Mouse (Mus musculus): ENCODE data around the gene Nr4a3. TPM values are rescaled to one million over a fixed set of nuclear protein-coding genes. Genes with fewer than 3 reads are reported as not detected.
A peak's percentile ranks its signal among the peaks of the same experiment; 100 is the strongest.

Nr4a3 gene
- total RNA-seq, 2 experiments from 2014 or later: 106 to 107 TPM

DNA sequence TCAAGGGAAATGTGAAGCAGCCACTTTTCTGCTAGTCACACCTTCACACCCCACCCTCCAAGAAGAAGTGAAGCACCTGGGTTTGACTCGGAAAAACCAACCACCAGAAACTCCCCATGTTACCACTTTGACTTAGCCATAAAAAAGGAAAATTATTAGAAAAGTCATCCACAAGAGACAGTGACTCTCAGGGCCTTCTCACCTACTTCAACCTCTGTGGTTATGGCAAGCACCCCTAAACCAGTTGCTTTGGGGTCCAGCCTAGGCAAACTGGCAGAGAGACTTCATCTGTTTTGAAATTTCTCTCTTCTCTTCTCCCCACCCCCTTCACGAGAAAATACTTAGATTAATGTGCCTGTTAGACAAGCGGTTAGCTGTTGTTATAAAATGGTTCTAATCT lies 5.1 kb downstream of the Nr4a3 start:
- DNase-seq (ENCODE audit: low spot score in 2 of 2): no peak

DNA sequence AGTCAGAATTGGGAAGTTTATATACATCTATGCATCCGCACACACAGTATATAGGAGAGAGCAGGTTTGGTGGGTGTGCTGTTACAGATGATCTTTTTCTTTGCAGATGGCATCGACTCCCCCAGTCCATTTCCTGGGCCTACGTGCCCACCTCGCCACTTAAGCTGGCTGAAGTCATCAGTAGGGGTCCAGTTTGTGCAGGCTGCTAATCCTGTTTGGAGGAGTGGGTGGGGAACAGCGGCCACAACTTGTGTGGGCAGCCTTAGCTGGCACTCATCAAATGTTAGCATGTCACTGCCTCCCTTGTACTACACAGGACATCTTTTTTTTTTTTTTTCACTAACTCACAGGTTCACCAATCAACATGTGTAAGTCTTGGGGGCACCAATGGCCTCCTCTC lies 5.5 kb downstream of the Nr4a3 start:
- no peak for DNase-seq (ENCODE audit: low spot score in 2 of 2)

DNA sequence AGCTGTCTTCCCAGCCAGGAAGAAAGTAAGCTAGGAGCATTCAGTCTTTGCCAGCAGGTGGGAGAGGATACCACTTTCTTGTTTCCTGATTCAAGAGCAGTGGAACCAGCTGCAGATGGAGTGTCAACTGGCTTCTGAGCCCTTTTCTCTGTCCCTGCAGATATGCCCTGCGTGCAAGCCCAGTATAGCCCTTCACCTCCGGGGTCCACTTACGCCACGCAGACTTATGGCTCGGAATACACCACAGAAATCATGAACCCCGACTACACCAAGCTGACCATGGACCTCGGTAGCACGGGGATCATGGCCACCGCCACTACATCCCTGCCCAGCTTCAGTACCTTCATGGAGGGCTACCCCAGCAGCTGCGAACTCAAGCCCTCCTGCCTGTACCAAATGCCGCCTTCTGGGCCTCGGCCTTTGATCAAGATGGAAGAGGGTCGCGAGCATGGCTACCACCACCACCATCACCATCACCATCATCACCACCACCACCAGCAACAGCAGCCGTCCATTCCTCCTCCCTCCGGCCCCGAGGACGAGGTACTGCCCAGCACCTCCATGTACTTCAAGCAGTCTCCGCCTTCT lies 6.2 kb downstream of the Nr4a3 start:
- no peak for DNase-seq (ENCODE audit: low spot score in 2 of 2)

DNA sequence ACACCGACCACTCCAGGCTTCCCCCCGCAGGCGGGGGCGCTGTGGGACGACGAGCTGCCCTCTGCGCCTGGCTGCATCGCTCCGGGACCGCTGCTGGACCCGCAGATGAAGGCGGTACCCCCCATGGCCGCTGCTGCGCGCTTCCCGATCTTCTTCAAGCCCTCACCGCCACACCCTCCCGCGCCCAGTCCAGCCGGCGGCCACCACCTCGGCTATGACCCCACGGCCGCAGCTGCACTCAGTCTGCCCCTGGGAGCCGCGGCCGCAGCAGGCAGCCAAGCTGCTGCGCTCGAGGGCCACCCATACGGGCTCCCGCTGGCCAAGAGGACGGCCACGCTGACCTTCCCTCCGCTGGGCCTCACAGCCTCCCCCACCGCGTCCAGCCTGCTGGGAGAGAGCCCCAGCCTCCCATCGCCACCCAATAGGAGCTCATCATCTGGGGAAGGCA lies 6.7 kb downstream of the Nr4a3 start:
- DNase-seq (ENCODE audit: low spot score in 2 of 2): no peak

DNA sequence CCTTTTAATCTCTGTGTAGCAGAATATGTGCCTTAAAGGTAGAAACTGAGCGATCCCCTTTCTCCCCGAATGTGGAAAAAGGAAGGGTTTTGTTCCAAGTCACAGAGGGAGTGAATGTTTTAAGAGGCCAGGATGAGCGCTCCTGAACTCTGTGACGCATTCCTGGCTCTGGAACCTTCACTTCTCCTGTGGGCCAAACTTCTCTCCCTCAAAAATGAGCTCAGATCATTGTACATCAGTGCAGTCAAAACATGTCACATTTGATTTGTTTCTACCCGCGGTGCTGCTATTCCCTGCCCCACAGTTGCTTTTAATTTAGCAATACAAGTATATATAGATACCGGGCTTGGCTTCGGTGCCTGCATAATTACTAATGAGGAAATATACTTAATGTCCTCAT lies 16.8 kb downstream of the Nr4a3 start:
- no peak for DNase-seq (ENCODE audit: low spot score in 2 of 2)

DNA sequence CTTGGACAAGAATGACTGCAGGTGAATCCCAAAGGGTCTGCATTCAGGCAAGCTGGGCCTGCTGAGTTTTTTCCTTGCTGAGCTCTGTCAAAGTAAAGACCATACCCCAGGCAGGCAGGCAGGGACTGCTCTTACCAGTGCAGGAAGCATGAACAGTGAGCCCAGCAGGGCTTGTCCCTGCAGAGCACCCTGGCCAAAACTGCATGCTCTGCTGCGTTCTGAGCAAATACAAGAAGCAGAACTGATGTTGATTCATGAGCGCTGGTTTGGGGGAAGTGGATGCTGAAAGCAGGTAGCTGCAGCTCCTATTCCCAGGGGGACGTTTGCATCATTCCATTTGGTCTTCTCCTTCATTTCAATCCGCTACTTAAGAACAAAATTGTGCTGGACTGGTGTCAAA lies 19.4 kb downstream of the Nr4a3 start:
- DNase-seq (ENCODE audit: low spot score in 2 of 2): no peak

DNA sequence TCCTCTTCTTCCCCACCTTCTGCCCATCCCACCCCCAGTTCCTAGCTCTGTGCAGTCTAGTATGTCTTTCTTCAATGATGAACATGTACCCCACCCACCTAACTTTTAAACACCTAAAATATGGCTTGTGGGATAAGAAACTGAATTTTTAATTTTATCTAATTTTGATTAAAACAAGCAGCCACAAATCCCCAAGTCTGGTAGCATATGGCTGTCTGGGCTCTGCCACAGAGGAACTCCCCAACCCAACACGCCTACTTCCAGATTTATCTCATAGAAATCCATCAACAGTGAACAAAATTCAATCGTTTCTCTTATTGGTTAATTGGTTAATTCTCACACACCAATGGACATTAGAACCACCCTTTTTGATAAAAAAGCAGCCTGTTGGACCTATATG lies 21.7 kb downstream of the Nr4a3 start:
- no peak for DNase-seq (ENCODE audit: low spot score in 2 of 2)

DNA sequence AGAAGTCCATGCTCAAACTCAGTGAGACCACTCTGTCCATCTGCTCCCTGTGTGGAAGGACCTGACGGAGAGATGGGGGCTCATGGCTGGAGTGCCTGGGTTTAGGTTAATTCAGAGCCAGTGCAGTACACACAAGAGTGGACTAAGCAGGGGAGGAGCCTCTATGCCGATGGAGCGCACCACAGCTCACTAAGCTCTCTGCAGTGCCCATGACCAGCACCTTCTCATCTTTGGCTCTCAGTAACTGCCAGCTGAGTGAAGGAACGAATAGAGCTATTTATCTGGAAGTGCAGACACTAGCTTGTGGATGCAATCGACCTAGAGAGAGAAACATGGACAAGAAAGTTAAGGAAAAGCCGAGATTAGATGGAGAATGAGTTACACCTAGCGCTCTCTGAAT lies 24.2 kb downstream of the Nr4a3 start:
- no peak for DNase-seq (ENCODE audit: low spot score in 2 of 2)

DNA sequence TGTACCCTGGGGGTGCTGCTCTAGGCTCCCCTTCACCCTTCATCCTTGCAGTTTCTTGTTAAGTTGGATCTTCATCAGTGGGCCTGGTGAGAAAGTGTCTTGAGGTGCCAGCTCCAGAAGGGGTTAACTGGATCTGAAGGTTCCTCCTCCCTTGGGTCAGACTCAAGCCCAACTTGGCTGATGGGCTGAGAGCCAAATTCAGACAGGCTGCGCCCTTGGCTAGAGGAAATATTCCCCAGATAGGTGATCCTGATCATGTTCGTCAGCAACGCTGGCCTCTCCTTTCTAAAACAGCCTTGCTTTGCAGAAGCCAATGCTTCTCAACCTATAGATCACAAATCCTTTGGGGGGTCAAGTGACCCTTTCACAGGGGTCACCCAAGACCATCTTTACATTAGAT lies 27.1 kb downstream of the Nr4a3 start:
- DNase-seq (ENCODE audit: low spot score in 2 of 2): no peak

DNA sequence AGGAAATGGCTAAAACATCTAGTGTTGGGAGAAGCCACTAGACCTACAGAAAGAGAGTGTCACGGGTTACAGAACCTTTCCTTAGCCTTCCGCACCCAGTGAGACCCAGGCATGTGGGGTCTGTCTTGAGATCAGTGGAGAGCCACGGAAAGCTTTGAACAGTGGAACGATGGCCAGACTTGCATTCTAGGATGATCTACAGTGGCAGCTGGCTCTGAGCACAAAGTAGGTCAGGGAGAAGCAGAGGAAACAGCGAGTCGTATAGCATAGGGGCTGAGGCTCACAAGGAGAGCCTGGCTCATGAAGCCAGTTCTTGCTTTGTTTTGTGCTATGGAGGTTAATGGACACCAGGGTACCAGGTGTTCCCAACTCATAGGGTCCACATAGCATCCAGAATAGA lies 28.4 kb downstream of the Nr4a3 start:
- DNase-seq (ENCODE audit: low spot score in 2 of 2): no peak

DNA sequence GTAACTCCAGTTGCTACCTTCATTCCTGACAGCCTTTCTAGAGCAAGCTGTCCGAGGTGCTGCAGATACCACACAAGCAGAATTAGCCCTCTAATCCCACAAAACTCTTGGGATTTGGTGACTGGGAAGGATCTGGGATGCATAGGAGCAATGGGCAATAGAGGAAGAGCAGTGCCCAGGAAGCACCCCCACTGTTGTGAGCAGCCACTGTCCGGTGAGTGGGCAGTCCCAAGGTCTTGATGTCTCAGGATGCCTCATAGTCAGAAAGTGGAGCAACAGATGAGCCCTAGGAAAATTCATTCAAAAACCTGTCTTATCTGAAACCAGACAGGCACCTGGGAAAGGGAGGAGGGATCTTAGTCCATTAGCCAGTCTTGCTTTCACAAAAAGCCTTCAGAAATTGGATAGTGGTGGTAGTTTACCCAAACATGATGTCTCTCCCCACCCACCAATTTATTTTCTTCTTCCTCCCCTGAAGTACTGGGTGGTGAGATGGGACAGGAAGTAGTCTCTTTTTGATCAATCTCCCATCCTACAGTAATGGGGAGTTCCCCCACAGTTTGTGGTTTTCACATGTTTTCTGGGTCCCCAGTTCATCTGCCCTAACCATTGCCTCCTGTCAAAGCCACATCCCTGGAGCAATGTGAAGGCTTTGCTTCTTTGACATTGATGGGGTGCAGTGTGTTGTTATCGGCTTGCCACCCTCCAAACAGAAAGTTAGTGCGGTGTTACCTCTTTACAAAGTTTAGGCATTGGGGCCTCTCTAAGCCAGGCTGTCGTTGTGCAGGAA lies 29.7 kb downstream of the Nr4a3 start:
- no peak for DNase-seq (ENCODE audit: low spot score in 2 of 2)

DNA sequence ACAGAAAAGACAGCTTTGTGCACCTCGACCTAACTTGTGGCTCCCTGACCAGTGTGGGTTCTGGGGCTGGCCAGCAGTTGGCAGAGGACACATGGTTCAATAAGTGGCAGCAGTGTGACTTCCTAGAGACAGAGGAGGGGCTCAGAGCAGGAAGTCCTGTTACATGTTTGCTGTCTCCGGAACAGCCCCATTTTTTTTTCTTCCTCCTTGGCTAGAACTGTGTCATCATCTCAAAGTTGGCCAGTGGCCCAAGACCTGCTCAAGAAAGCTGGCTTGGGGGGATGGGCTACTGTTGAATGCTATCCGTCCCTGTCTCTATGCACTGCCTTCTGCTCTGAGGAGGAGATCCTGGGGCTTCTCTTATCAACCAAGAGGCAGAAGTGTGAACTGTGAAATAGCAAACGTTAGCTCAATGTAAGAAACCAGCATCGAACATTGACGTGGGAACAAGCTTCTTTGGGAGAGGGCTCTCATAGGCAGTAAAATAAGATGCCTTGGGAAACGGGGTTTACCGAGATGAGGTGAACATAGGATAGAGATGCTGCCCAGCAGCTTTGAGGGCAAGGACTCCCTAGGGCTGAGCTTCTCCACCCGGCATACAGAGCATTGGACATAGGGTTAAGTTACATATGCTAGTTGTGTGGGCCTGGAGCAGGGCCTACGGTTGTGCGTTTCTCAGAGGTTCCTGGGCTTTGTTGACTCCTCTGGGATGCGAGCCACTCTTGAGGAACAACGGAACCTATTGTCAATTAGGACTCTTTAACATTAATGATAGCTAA lies 31.9 kb downstream of the Nr4a3 start:
- DNase-seq (ENCODE audit: low spot score in 2 of 2): peak in 1 of 2 experiments; percentile 48

DNA sequence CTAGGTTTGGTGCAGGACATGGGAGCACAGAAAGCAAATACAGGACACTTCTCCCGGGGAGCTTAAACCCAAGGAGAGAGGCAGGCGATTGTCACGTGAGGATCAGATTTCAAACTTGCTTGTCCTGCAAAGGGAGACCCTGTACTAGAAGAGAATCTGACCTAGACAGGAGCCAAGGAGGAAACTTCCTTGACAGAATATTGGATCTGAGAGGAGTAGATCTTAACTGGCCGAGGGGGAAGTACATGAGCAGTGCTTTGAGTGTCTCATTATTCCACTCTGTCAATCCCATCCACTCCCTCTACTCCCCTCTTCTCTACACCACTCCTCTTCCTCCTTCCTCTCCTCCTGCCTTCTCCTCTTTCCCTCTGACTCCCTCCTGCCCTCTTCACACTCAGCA lies 33.3 kb downstream of the Nr4a3 start:
- DNase-seq (ENCODE audit: low spot score in 2 of 2): no peak

DNA sequence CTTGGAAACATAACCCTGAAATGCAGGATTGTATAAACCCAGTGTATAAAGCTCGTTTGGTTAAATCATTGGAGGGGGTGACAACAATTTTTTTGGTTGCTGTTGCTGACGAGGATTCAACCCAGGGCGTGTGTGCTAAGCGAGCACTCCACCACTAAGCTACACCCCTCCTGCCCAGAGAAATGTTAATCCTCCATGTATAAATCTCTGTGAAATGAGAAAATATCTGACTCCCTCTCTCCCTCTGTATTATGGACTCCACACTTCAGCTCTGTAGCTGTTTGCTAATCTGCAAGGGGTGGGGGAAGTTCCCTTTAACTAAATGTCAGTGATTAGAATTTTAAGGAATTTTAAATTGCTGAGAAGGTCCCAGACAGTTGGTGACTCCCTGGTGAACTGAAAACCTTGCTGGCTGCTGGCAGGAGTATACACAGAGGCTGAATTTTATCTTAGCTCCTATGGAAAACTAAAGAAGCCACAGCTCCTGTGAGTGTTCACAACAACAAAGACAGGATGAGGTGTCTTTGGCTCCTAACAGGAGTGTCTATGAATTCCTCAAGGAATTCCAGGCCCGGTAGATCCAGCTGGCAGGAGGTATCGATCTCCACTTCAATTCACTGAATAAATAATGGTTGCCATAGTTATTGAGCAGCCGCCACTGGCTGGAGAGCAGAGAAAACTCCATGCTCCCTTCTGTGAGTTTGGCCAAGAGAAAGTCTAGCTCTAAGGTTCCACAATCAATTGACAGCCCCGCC lies 34.5 kb downstream of the Nr4a3 start:
- peak in 1 of 2 experiments; percentile 37 for DNase-seq (ENCODE audit: low spot score in 2 of 2)

DNA sequence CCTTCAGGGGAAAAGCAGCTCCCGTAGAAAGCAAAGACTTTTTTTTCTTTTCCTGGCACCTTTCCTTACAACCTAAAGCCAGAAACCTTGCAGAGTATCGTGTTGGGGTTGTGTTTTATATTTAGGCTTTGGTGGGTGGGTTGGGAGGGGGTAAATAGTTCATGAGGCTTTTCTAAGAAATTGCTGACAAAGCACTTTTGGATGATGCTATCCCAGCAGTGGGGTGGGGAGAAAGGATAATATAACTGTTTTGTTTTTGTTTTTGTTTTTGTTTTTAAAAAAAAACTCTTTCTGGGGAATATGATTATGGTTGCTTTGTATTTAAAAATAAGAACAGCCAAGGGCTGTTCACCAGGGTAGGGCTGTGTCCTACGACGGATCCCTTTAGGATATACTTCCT lies 38.5 kb downstream of the Nr4a3 start:
- no peak for DNase-seq (ENCODE audit: low spot score in 2 of 2)

DNA sequence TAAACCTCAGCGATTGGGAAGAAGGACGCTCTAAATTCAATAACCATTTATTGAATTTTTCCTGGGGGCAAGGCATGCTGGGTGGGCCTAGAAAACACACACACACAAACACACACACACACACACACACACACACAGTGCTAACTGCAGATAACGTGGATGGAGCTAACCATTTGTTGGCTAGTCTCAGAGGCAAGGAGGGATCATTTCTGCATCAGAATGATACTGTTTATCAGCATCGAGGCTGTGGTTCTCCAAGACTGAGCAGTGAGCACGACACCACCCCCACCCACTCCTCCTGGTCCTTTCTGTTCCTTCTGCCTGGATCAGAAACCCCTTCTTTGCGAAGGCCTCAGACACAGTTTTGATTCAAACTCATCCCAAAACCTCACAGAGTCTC lies 41.7 kb downstream of the Nr4a3 start:
- DNase-seq (ENCODE audit: low spot score in 2 of 2): no peak

DNA sequence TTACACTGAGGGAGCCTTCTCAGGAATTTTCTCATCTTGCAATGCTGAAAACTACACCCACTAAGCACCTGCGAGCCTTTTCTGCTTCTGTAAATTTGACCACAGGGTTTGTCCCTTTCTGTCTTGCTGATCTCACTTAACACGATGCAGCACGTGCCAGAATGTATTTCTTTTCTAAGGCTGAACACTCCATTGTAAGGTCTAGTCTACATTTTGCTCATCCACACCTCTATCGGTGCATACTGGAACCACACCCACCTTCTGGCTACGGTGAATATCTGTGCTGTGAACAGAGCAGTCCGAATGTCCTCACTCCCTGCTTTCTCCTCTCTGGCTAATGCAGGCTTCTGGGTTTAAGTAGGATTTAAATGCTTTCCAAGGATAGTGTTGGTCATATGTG lies 42.5 kb downstream of the Nr4a3 start:
- no peak for DNase-seq (ENCODE audit: low spot score in 2 of 2)

DNA sequence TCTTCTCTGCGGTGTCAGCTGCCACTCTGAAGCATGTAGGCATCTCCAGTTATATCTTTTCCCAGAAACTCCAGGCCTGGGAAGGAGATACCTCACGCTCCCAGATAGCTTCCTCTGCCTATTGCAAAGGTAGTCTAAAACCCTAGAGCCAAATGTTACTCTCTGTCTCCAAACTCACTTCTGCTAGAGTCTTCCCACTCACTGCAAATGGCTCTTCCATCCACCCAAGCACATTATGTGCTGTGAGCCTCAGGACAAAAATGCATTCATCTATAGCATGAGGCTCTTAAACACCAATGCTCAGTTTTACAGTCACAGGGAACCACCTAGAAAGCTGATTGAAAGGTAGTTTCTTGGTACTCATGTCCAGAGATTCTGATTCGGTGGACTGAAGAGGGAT lies 48.3 kb downstream of the Nr4a3 start:
- DNase-seq (ENCODE audit: low spot score in 2 of 2): no peak

DNA sequence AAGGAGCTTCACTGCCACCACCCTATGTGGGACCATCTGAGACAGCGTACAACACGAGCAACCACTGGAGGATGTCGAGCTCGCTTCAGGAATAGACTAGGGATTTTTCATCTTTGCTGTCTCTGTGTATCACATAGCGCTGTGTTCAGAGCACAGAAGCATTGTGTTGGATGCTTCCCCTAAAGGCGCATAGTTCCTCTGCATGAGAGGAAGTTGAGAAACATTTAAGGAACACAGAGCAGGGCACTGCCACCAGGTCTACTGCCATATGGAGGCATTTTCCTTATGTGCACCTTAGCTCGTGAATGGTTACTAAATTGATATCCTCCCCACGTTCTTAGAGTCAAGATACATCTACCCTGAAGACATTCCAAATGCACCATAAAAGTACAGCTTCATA lies 55.3 kb downstream of the Nr4a3 start:
- DNase-seq (ENCODE audit: low spot score in 2 of 2): no peak

DNA sequence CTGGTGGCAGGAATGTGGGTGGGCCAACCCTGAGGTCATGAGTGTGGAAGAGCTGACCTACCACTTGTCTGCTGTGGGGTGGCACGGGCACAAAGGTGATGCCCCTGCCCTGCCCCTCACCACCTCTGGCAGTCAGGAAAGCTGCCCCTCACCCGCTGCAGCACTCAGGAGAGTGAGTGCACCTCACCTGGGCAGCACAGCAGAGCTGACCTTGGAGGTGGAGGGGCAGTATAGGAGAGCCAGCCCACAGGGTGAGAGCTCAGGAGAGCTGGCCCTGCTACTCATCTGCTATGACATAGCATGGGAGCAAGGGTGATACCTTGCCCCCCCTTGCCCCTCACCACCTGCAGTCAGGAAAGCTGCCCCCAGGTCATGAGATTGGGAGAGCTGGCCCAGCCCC lies 57.0 kb downstream of the Nr4a3 start:
- DNase-seq (ENCODE audit: low spot score in 2 of 2): no peak

DNA sequence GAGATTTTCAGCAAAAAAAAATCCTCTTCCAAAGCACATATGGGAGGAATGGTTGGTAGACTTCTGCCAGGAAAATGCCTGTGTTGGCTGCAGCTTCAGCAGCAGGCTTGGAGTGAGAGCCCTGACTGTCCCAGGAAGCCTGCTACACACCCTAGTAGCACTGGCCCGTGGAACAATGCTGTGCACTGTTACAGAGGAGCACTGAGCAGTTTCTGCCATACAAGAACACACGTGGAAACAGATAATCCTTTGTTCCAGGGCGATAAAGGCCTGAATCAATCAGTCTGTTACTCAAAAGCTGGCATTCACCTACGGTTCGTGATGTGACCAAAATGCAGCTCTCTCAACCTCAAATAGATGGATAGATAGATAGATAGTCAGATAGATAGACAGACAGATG lies 60.4 kb downstream of the Nr4a3 start:
- DNase-seq (ENCODE audit: low spot score in 2 of 2): no peak

DNA sequence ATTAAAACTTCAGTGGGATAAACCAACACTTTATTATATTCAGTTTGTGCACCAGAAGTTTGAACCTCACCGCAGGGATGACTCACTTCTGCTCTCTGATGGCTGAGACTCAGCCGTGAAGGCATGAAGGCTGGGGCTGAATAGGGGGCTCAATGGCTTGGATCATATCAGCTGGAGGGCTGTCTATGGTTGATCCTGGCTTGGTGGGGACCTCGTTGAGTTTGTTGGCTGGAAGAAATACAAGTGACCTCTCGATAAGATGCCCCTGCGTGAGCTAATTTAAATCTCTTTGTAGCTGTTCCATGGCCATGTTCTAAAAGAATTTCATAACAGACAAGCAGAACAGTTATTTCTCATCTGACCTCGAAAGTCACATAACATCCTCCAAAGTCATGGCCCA lies 62.1 kb downstream of the Nr4a3 start:
- DNase-seq (ENCODE audit: low spot score in 2 of 2): no peak
